Mouse (Mus musculus) thymus, adult 2 months (tissue): ENCODE results near the gene Cpox.

Source experiments
- CTCF ChIP-seq: fragments of 200-500 bp; IDR thresholded peaks from 2 replicates; pipeline ENCODE4 v1.5.1; 2012; ENCODE audit warnings: mild to moderate bottlenecking, control low read depth, low read length, moderate library complexity, borderline replicate concordance; ENCODE audit not compliant: control insufficient read depth, poor library complexity, insufficient read depth; ENCODE audit errors: extremely low read depth
- POLR2A ChIP-seq: fragments of 200-500 bp; IDR thresholded peaks from 2 replicates; pipeline ENCODE4 v1.6.1; 2012; ENCODE audit warnings: mild to moderate bottlenecking, low read length, control low read depth, moderate library complexity; ENCODE audit not compliant: control insufficient read depth, poor library complexity, insufficient read depth; ENCODE audit errors: extremely low read depth

- no peak for TF ChIP-seq CTCF
- TF ChIP-seq POLR2A: no peak
Observed at GRCm38 (mm10) chr16:58684537-58684936, 14.4 kb downstream of the Cpox start.
